Comparison of ENCODE assay signal across 12 mouse cellular contexts in the genomic region with DNA sequence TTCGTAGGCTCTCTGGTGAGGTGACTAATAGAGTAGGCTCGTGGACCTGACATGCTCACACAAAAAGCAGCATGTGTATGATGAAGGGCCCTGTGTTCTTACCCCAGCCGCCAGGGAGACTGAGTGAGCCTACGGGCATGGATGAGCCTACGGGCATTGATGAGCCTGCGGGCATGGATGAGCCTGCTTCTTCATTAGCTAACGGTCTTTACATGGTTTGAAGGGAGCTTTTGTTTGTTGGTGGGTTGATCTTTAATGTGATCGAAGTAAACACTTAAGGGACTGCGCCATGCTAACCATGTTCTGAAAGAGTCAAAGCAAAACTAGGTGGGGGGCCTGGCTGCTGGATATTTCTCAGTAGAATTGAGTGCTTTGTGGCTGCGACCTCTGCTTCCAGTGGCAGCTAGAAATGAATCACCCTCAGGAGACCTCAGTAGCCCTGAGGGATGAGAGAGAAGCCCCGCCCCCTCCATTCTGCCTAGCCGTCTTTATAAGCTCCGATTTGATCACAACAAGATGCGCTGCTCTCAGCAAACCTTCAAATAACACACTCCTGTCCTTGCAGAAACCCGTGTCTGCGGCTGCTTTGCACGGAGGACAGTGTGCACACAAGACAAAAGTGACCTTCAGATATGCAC.
DNase-seq lines count a peak whose midpoint lies in the region; ATAC-seq lines count a peak whose summit lies in the region.
"Had no signal": no experiment of that assay in that cellular context is flagged by ENCODE, and none has a peak within 500 bp of the region (broad histone marks: within the 10 kb centered on the region; RNA-seq: fewer than 3 reads in every experiment).

No protein-coding gene starts in this region.

- no peak overlapping the region for H3K9ac ChIP-seq in forebrain, embryonic 16.5 days (replicated peaks; ENCODE audit: low read depth, low read length)
- H3K9ac ChIP-seq in midbrain, embryonic 14.5 days (replicated peaks; ENCODE audit: low read length), result no peak overlapping the region
- H3K9ac ChIP-seq: lung, embryonic 14.5 days had no signal

- H3K4me1 ChIP-seq in forebrain, embryonic 16.5 days (replicated peaks; ENCODE audit: control insufficient read depth, insufficient read depth, low read length), result peaks cover 6% of the 10 kb centered on the region; the same call in 1 of the 2 replicates
- H3K4me1 ChIP-seq in midbrain, embryonic 14.5 days (ENCODE audit: control insufficient read depth, insufficient read depth, low read length), result 0 out of 2 replicates have a peak, but pooled peaks cover 3% of the 10 kb centered on the region

- no peak overlapping the region for H3K4me2 ChIP-seq in forebrain, embryonic 16.5 days (ENCODE audit: low read length)
- H3K4me2 ChIP-seq in midbrain, embryonic 14.5 days (ENCODE audit: low read length), result no peak overlapping the region
- H3K4me2 ChIP-seq: lung, embryonic 14.5 days had no signal

- no peak overlapping the region for H3K4me3 ChIP-seq in forebrain, embryonic 16.5 days (replicated peaks; ENCODE audit: low read length)
- H3K4me3 ChIP-seq in midbrain, embryonic 14.5 days (replicated peaks; ENCODE audit: low read depth, low read length), result no peak overlapping the region
- H3K4me3 ChIP-seq: erythroblast, embryonic 14.5 days; megakaryocyte, embryonic 14.5 days had no signal

- no peak for ATAC-seq in forebrain, embryonic 16.5 days
- ATAC-seq in midbrain, embryonic 14.5 days (ENCODE audit: low FRiP score, low TSS enrichment), result no peak

- 64% methylated on average over 17 of the region's 17 CpGs for WGBS in forebrain, embryonic 16.5 days
- WGBS in midbrain, embryonic 14.5 days, result 78% methylated on average over 17 of the region's 17 CpGs

- no peaks in the 10 kb centered on the region for H3K27me3 ChIP-seq in forebrain, embryonic 16.5 days (replicated peaks; ENCODE audit: control insufficient read depth, insufficient read depth, low read length)
- H3K27me3 ChIP-seq in midbrain, embryonic 14.5 days (ENCODE audit: control insufficient read depth, insufficient read depth, low read length), result no peaks in the 10 kb centered on the region

- H3K9me3 ChIP-seq in forebrain, embryonic 16.5 days (ENCODE audit: control insufficient read depth, low read length), result no peaks in the 10 kb centered on the region
- no peaks in the 10 kb centered on the region for H3K9me3 ChIP-seq in midbrain, embryonic 14.5 days (ENCODE audit: control insufficient read depth, low read length)

- peak overlapping the region; percentile 46; the same call in 1 of the 2 replicates for H3K27ac ChIP-seq in forebrain, embryonic 16.5 days (ENCODE audit: low read length)
- 0 out of 2 replicates have a peak overlapping the region, but pooled peaks have one; percentile 15 for H3K27ac ChIP-seq in midbrain, embryonic 14.5 days (replicated peaks; ENCODE audit: low read depth, low read length)

- H3K36me3 ChIP-seq in forebrain, embryonic 16.5 days (ENCODE audit: control insufficient read depth, insufficient read depth), result no peaks in the 10 kb centered on the region
- no peaks in the 10 kb centered on the region for H3K36me3 ChIP-seq in midbrain, embryonic 14.5 days (ENCODE audit: control insufficient read depth, insufficient read depth, low read length)

- peak; percentile 43 for DNase-seq in adrenal gland, adult 2 months
- no peak for DNase-seq in adrenal gland, postnatal 4 days (ENCODE audit: low spot score in 2 of 2)
- peak; percentile 23 for DNase-seq in ZHBTc4 (ENCODE audit: low read depth, low spot score)
- DNase-seq in midbrain, embryonic 14.5 days, result no peak
- DNase-seq in left cerebral cortex, adult 18-20 months (ENCODE audit: low spot score in 2 of 2), result no peak
- no peak for DNase-seq in lung, postnatal 4 days
- no peak for DNase-seq in kidney, postnatal 25 days
- DNase-seq: gastrocnemius, postnatal 10 days; lung, embryonic 14.5 days had no signal

Comparison
In these comparisons a context has a peak if more than half of its experiments do, and no peak if none do; other contexts are left out.
1. DNase-seq: peak in adrenal gland, adult 2 months (single experiment) and ZHBTc4 (single experiment); none in adrenal gland, postnatal 4 days (0 of 2), midbrain, embryonic 14.5 days (single experiment), left cerebral cortex, adult 18-20 months (0 of 2), lung, postnatal 4 days (0 of 2) and kidney, postnatal 25 days (0 of 2).